Mouse (Mus musculus) neural tube, embryonic 15.5 days (tissue): Measurements from ENCODE around the gene Adam22. TPM values are rescaled to one million over a fixed set of nuclear protein-coding genes. Genes with fewer than 3 reads are reported as not detected.
A peak's percentile ranks its signal among the peaks of the same experiment; 100 is the strongest.
"Not testable (repeated sequence)": the region's sequence is repeated elsewhere in the genome, so short reads cannot be mapped to it uniquely, and the experiment has no call there.

Source experiments
- ATAC-seq: fragments of 200-750 bp; cut with Nextera tagmentation; 2 replicates; pipeline ENCODE4 v1.8.0; 2017; ENCODE audit warnings: mild to moderate bottlenecking, moderate TSS enrichment, moderate library complexity; ENCODE audit not compliant: low FRiP score
- H3K27ac ChIP-seq: fragments of 300-500 bp; sonication (generic); replicated peaks from 2 replicates; pipeline ENCODE4 v1.5.1; 2015; ENCODE audit warnings: mild to moderate bottlenecking, inconsistent platforms
- H3K27me3 ChIP-seq: fragments of 300-500 bp; sonication (generic); replicated peaks from 2 replicates; pipeline ENCODE4 v1.6.1; 2015; ENCODE audit warnings: inconsistent platforms
- H3K36me3 ChIP-seq: fragments of 300-500 bp; sonication (generic); 2 replicates; pipeline ENCODE4 v1.6.1; 2015; ENCODE audit warnings: inconsistent platforms
- H3K4me1 ChIP-seq: fragments of 300-500 bp; sonication (generic); 2 replicates; pipeline ENCODE4 v1.6.1; 2015; ENCODE audit warnings: inconsistent platforms
- H3K4me2 ChIP-seq: fragments of 300-500 bp; sonication (generic); 2 replicates; pipeline ENCODE4 v1.6.1; 2015; ENCODE audit warnings: inconsistent platforms, mild to moderate bottlenecking, moderate library complexity
- H3K4me3 ChIP-seq: fragments of 300-500 bp; sonication (generic); replicated peaks from 2 replicates; pipeline ENCODE4 v1.5.1; 2015; ENCODE audit warnings: mild to moderate bottlenecking, inconsistent platforms
- H3K9ac ChIP-seq: fragments of 300-500 bp; sonication (generic); replicated peaks from 2 replicates; pipeline ENCODE4 v1.6.1; 2015; ENCODE audit warnings: mild to moderate bottlenecking, inconsistent platforms
- H3K9me3 ChIP-seq: fragments of 300-500 bp; sonication (generic); replicated peaks from 2 replicates; pipeline ENCODE4 v1.6.1; 2016; ENCODE audit warnings: inconsistent platforms
- WGBS: fragments of 180-500 bp; shearing (Covaris S2); methylation state at CpG from one replicate; pipeline ENCODE4 v1.1.7; 2015; ENCODE audit warnings: mixed read lengths; 5-methylcytosine and 5-hydroxymethylcytosine counted together
- microRNA-seq: library from miRNA; unstranded; fragments of <30 nt; microRNA quantifications from one replicate; pipeline ENCODE4, GENCODE M21; 2017
- polyA plus RNA-seq: library from polyadenylated mRNA; unstranded; fragments of >200 nt; fragmentation: Nextera tagmentation; extraction: Ambion mirVana; gene quantifications from 2 replicates; pipeline ENCODE4 v1.2.1, GENCODE M21; 2015

The Adam22 gene
- polyA plus RNA-seq, 1 experiment from 2014 or later: 42.3 TPM

DNA sequence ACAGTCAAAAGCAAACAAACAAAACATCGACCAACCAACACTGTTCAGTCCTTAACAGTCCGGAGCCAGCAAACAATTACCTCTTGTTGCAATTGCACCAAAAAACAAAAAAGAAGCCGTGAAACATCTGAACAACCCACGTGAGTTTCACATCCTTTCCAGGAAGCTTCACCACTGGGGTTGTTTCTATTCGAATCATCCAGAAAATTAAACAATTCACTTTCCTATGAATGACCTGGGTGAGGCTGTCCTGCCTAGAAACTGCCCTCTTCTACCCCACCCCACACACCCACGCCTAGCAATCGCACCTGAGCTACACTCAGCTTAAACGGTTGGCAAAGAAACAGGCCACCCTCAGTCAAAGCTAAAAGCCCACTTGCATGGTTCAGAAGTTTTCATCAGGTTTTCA is 312.2 kb downstream of the Adam22 start:
- peak; percentile 39; the same call in 1 of the 2 replicates for ATAC-seq
- Histone ChIP-seq H3K36me3 (peaks cover 14% of the 10 kb centered on the region), H3K9ac (peak overlapping the region; percentile 79), H3K9me3 (no peaks in the 10 kb centered on the region), H3K4me2 (peak overlapping the region; percentile 63), H3K4me3 (peak overlapping the region; percentile 74), H3K4me1 (peaks cover 19% of the 10 kb centered on the region), H3K27ac (peak overlapping the region; percentile 82), H3K27me3 (no peaks in the 10 kb centered on the region)
- WGBS: 22% methylated on average over 8 of the region's 8 CpGs

DNA sequence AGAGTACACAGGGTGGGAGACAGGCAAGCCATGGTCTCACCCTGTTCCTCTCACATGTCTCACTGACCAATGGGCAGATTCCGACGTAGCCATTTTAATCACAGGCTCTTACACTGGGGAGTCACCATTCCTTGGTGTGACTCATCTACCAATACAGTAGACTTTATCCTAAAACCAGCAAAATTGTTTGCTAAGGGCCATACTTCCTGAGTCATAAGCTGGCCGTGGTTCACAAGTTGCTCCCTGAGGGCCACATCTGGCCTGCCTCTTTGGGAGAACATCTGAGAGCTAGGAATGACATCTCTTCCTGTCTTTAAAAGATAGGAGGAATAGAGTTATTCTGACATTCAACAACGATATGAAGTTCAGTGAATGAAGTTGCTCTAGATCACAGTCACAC is 314.1 kb downstream of the Adam22 start:
- no peaks in the 10 kb centered on the region for H3K9me3 ChIP-seq
- peaks cover 19% of the 10 kb centered on the region for H3K4me1 ChIP-seq
- ATAC-seq: no peak

DNA sequence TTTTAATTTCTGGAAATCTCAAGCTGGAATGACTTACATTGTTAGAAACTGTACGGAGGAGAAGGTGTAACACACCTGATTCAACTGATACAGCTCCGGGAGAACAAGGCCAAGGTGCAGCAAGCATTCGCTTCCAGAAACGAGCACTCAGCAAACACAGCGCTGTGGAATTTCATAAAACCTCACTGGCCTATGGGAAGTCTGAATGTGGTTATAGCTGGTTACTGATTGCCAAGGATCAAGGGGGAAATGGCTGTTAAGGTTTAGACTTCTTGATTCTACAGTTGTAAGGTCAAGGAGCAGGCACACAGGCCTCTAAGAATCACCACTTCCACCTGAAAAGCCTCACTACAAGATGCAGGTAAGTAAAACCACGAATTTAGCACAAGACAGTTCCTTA is 322.1 kb downstream of the Adam22 start, which contains the start of gene Sri:
Gene Sri (plus strand): TSS at position 224 of the 400 bp plus-strand sequence.
- Histone ChIP-seq H3K27ac (no peak within 1 kb of the TSS), H3K4me1 (no peaks in the 10 kb centered on the region), H3K9ac (no peak within 1 kb of the TSS), H3K4me2 (no peak within 1 kb of the TSS), H3K36me3 (no peaks in the 10 kb centered on the region), H3K9me3 (no peaks in the 10 kb centered on the region), H3K27me3 (no peaks in the 10 kb centered on the region), H3K4me3 (no peak within 1 kb of the TSS)
- 87% methylated on average over 6 of the region's 6 CpGs for whole genome bisulfite sequencing
- ATAC-seq: no peak

More for the DNA sequence above, 314.1 kb downstream of the Adam22 start:
- Histone ChIP-seq H3K4me3 (no peak overlapping the region), H3K36me3 (no peaks in the 10 kb centered on the region), H3K4me2 (no peak overlapping the region), H3K27me3 (no peaks in the 10 kb centered on the region), H3K9ac (no peak overlapping the region), H3K27ac (no peak overlapping the region)
- WGBS: 90% methylated on average over 4 of the region's 4 CpGs

DNA sequence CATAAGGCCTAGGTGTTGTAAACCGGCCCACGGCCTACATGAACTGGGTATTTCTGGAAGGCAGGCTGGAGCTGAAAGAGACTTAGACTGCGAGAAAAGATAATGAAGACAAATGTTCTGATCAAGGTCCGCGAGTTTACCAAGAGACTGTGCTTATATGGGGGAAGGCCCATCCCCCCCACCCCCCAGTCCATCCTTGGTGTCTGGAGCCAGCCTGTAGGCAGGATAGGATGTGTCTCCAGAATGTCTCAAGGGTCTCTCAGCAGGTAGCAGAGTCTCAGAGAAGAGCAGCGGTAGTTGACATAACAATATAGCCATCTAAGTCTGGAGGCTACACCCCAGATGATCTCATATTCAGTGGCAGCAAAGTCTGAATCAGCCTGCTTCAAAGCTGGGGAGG is 333.4 kb downstream of the Adam22 start:
- not testable (repeated sequence) for H3K27ac ChIP-seq, H3K36me3 ChIP-seq, H3K4me3 ChIP-seq, H3K4me1 ChIP-seq, H3K4me2 ChIP-seq, H3K9ac ChIP-seq, H3K27me3 ChIP-seq, H3K9me3 ChIP-seq, ATAC-seq
- WGBS: 93% methylated on average over 6 of the region's 6 CpGs

Small RNAs within 50 kb of the gene (microRNA-seq; reads per million reads assigned to microRNA genes)
- not detected for gene Gm24196

Other genes with a start within 250 kb of the Adam22 start
- 7.4 and 13.4 TPM in 2 replicates for gene Dbf4, start 54.6 kb upstream of the Adam22 start, polyA plus RNA-seq
- 7.7 and 9.0 TPM in 2 replicates for gene Slc25a40, start 54.7 kb upstream of the Adam22 start, polyA plus RNA-seq